Mouse (Mus musculus): ENCODE measurements around the gene Spr. TPM values are rescaled to one million over a fixed set of nuclear protein-coding genes. Genes with fewer than 3 reads are reported as not detected.
A peak's percentile ranks its signal among the peaks of the same experiment; 100 is the strongest.

Gene Spr
- polyA plus RNA-seq (2015; fragmentation: Nextera tagmentation; extraction: Ambion mirVana): 61.1 and 62.6 TPM in 2 replicates

DNA sequence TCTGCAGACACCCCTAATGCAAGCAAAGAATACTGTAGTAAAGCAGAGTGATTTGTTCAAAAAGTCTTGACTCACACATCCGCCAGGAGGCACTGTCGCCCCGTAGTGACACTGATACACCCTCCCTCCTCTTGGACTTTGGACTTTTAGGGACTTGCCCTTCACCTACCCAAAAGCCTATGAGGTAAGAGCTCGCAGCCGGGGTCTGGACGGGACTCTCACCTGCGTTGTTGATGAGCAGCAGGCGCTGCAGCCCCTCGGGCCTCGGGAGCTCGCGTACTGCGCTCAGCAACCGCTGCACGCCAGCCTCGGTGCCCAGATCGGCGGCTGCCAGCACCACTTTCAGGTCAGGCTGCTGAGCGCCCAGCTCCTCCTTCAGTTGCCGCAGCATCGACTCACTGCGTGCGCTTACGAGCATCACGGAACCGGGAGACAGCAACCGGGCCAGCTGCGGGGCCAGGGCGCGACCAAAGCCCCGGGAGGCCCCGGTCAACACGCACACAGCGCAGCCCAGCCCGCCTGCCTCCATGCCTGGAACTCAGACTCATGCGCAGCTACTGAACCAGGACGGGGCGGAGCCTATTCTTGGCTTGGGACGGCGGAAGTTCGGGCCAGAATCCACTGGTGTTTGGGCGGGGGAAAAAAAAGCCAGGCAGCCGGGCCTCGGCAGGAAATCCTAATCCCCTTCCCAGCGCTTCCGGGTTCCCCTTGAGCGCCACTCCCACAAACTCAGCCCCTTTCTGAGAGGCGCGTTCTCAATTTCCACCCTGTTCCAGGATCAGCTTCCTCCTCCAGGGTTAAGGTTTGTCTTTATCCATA, at the start of gene Spr:
Gene Spr (minus strand): TSS at position 550 of the 819 bp plus-strand sequence.
- Histone ChIP-seq H3K27me3 (ENCODE audit: insufficient read depth, low read length) (no peaks in the 10 kb centered on the region), H3K9me3 (ENCODE audit: low read length) (no peaks in the 10 kb centered on the region), H3K36me3 (replicated peaks; ENCODE audit: insufficient read depth, low read length) (no peaks in the 10 kb centered on the region; the same call in 1 of the 2 replicates), H3K9ac (replicated peaks) (peak within 1 kb of the TSS; percentile 79), H3K4me1 (ENCODE audit: insufficient read depth) (no peaks in the 10 kb centered on the region; the same call in 1 of the 2 replicates), H3K4me2 (ENCODE audit: low read depth, low read length) (peak within 1 kb of the TSS; percentile 77), H3K27ac (ENCODE audit: low read depth) (peak within 1 kb of the TSS; percentile 95), H3K4me3 (ENCODE audit: low read depth, low read length) (peak within 1 kb of the TSS; percentile 70)
- DNase-seq: peak; percentile 88
- WGBS (ENCODE audit: insufficient replicate concordance): under 1% methylated on average over 49 of the region's 49 CpGs
- ATAC-seq: peak; percentile 93
- TF ChIP-seq EP300 (IDR thresholded peaks at IDR 0.05; ENCODE audit: low read depth) (no peak), CTCF (IDR thresholded peaks at IDR 0.05; ENCODE audit: low read depth) (peak; percentile 86)

DNA sequence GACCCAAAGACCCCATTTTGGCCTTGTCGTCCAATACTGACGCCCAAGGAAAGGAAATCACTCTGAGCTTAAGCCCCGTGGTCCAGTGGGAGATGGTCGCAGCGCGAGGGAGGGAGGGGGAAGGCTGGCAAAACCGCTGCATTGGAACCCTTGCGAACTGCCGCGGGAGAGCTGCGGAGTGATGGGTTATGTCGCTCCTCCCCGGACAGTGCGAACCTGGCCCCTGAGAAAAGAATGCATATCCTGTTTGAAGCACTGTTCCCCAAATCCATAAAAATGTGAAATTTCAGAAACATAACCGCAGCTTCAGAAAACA, 49.1 kb upstream of the Spr start:
- no peaks in the 10 kb centered on the region for H3K9me3 ChIP-seq (ENCODE audit: low read length)
- no peak overlapping the region for H3K4me3 ChIP-seq (ENCODE audit: low read depth, low read length)
- no peak overlapping the region for H3K27ac ChIP-seq (ENCODE audit: low read depth)
- ATAC-seq: no peak
- peaks cover 7% of the 10 kb centered on the region for H3K4me1 ChIP-seq (ENCODE audit: insufficient read depth)
- no peak overlapping the region for H3K9ac ChIP-seq (replicated peaks)
- no peaks in the 10 kb centered on the region for H3K36me3 ChIP-seq (replicated peaks; ENCODE audit: insufficient read depth, low read length)
- under 1% methylated on average over 15 of the region's 15 CpGs for WGBS (ENCODE audit: insufficient replicate concordance)
- H3K27me3 ChIP-seq (ENCODE audit: insufficient read depth, low read length): peaks cover 69% of the 10 kb centered on the region
- no peak for DNase-seq
- TF ChIP-seq CTCF (IDR thresholded peaks at IDR 0.05; ENCODE audit: low read depth) (no peak), EP300 (IDR thresholded peaks at IDR 0.05; ENCODE audit: low read depth) (no peak)
- H3K4me2 ChIP-seq (ENCODE audit: low read depth, low read length): no peak overlapping the region

DNA sequence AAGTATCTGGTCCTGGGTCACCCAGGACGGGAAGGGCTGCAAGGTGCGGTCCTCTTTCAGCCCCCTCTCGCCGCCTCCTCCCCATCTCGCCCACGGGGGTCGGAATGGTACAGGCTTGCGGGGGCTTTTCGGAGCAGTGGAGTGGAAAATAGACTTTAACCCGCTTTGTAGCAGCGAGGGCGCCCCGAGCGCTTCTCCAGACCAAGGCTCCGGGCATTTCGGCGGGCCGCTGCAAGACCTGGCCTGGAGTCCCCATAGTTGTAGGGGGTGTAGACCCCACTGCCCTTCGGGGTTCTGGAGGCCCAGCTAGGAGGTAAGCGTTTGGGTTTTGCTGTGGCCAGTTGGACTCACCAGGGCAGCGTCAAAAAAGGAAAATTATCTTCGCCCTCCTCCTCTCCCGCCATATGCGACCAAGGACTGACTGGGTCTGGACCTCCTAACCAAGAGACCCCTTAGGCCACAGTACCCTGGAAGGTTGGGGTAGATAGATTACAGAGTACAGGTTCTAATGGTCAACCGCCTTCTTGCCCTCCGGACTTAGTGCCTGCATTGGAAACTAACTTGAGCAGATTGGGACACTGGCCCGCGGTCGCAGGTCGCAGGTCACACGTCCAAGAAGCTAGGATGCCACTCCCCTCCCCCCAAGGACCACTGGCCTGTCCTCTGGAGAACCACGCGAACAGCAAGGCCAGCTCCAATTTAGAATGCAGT, 48.6 kb upstream of the Spr start:
- TF ChIP-seq CTCF (IDR thresholded peaks at IDR 0.05; ENCODE audit: low read depth) (no peak), EP300 (IDR thresholded peaks at IDR 0.05; ENCODE audit: low read depth) (no peak)
- Histone ChIP-seq H3K9ac (replicated peaks) (no peak overlapping the region), H3K4me1 (ENCODE audit: insufficient read depth) (peaks cover 7% of the 10 kb centered on the region), H3K9me3 (ENCODE audit: low read length) (no peaks in the 10 kb centered on the region), H3K4me2 (ENCODE audit: low read depth, low read length) (no peak overlapping the region), H3K4me3 (ENCODE audit: low read depth, low read length) (no peak overlapping the region), H3K36me3 (replicated peaks; ENCODE audit: insufficient read depth, low read length) (no peaks in the 10 kb centered on the region), H3K27ac (ENCODE audit: low read depth) (no peak overlapping the region), H3K27me3 (ENCODE audit: insufficient read depth, low read length) (peaks cover 64% of the 10 kb centered on the region)
- ATAC-seq (no peak), DNase-seq (no peak)
- WGBS (ENCODE audit: insufficient replicate concordance): 3% methylated on average over 33 of the region's 33 CpGs

DNA sequence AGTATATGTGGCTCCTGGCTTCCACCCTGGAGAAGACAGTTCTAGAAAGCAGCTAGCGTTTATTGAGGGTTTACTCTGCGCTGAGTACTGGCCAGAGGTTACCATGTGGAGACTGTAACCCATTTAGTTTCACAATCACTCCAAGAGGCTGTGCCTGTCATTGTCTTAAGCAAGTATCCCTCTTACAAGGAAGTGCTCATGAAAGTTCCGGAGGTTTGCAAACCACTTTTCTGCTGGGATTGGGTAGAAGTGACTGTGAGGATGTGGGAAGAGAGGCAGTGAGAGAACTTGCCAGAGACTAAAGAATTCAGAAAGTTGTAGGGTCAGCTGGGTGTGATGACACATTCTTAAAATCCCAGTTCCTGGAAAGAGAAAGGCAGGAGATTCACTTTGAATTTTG, 46.4 kb upstream of the Spr start:
- no peak overlapping the region for H3K4me2 ChIP-seq (ENCODE audit: low read depth, low read length)
- peaks cover 7% of the 10 kb centered on the region for H3K4me1 ChIP-seq (ENCODE audit: insufficient read depth)
- DNase-seq (no peak), ATAC-seq (no peak)
- H3K9ac ChIP-seq (replicated peaks): no peak overlapping the region
- TF ChIP-seq EP300 (IDR thresholded peaks at IDR 0.05; ENCODE audit: low read depth): no peak
- no peak for TF ChIP-seq CTCF (IDR thresholded peaks at IDR 0.05; ENCODE audit: low read depth)
- H3K27ac ChIP-seq (ENCODE audit: low read depth): no peak overlapping the region
- no peaks in the 10 kb centered on the region for H3K36me3 ChIP-seq (replicated peaks; ENCODE audit: insufficient read depth, low read length)
- no peaks in the 10 kb centered on the region for H3K9me3 ChIP-seq (ENCODE audit: low read length)
- 48% methylated on average over 3 of the region's 3 CpGs for WGBS (ENCODE audit: insufficient replicate concordance)
- no peak overlapping the region for H3K4me3 ChIP-seq (ENCODE audit: low read depth, low read length)
- H3K27me3 ChIP-seq (ENCODE audit: insufficient read depth, low read length): peaks cover 42% of the 10 kb centered on the region

DNA sequence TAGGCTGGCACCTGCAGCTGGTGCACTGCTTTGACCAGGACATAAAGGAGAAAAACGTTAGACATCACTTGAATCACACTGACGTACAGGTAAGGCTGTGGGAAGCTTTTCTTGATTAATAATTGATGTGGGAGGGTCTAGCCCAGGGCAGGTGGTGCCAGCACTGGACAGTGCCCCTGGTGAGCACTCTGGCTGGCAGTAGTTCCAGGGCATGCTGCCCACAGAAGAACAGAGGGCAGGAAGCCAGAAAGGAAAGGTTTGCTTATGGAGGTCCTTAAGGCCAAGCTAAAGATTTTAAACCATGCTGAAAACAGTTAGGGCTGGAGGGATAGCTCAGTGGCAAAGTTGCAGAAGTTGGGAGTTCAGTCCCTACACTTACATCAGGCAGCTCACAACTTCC, 42.5 kb upstream of the Spr start:
- H3K4me1 ChIP-seq (ENCODE audit: insufficient read depth): no peaks in the 10 kb centered on the region
- no peaks in the 10 kb centered on the region for H3K9me3 ChIP-seq (ENCODE audit: low read length)
- no peaks in the 10 kb centered on the region for H3K36me3 ChIP-seq (replicated peaks; ENCODE audit: insufficient read depth, low read length)
- peaks cover 7% of the 10 kb centered on the region for H3K27me3 ChIP-seq (ENCODE audit: insufficient read depth, low read length)
- ATAC-seq (no peak), DNase-seq (no peak)
- no peak overlapping the region for H3K9ac ChIP-seq (replicated peaks)
- no peak overlapping the region for H3K27ac ChIP-seq (ENCODE audit: low read depth)
- no peak overlapping the region for H3K4me3 ChIP-seq (ENCODE audit: low read depth, low read length)
- no peak for TF ChIP-seq CTCF (IDR thresholded peaks at IDR 0.05; ENCODE audit: low read depth)
- no peak for TF ChIP-seq EP300 (IDR thresholded peaks at IDR 0.05; ENCODE audit: low read depth)
- WGBS (ENCODE audit: insufficient replicate concordance): 41% methylated on average over 2 of the region's 2 CpGs
- H3K4me2 ChIP-seq (ENCODE audit: low read depth, low read length): no peak overlapping the region

DNA sequence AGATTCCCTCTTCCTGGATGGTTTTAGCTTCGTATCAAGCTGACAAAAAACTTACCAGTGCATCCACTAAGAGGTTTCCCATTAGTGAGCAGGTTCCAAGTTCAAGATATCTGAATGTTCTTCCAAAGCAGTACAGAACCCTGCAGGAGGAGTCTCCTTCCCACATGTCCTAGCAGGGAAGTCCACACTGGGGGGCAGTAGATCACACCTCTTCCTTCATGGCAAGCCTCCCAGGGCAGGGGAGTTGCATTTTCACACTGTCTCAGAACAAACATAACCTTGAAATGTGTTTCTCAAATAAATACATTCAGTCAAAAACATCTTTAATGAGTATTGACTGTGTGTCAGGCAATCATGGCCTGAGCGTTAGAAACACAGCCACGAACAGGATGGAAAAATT, 42.0 kb upstream of the Spr start:
- ATAC-seq: no peak
- H3K4me1 ChIP-seq (ENCODE audit: insufficient read depth): no peaks in the 10 kb centered on the region
- no peak overlapping the region for H3K4me3 ChIP-seq (ENCODE audit: low read depth, low read length)
- no peaks in the 10 kb centered on the region for H3K9me3 ChIP-seq (ENCODE audit: low read length)
- H3K27me3 ChIP-seq (ENCODE audit: insufficient read depth, low read length): peaks cover 5% of the 10 kb centered on the region
- no peak overlapping the region for H3K4me2 ChIP-seq (ENCODE audit: low read depth, low read length)
- H3K36me3 ChIP-seq (replicated peaks; ENCODE audit: insufficient read depth, low read length): no peaks in the 10 kb centered on the region
- no peak overlapping the region for H3K9ac ChIP-seq (replicated peaks)
- WGBS (ENCODE audit: insufficient replicate concordance): 64% methylated on average over 3 of the region's 3 CpGs
- TF ChIP-seq EP300 (IDR thresholded peaks at IDR 0.05; ENCODE audit: low read depth): no peak
- TF ChIP-seq CTCF (IDR thresholded peaks at IDR 0.05; ENCODE audit: low read depth): no peak
- no peak overlapping the region for H3K27ac ChIP-seq (ENCODE audit: low read depth)
- no peak for DNase-seq
